Mouse (Mus musculus) embryo, embryonic 11 days (tissue): Measurements from ENCODE around the gene Rap1gds1.

Experiments
- DNase-seq: peaks from one replicate; pipeline ENCODE4 v3.0.0-alpha.2; 2015

Rap1gds1 gene

DNA sequence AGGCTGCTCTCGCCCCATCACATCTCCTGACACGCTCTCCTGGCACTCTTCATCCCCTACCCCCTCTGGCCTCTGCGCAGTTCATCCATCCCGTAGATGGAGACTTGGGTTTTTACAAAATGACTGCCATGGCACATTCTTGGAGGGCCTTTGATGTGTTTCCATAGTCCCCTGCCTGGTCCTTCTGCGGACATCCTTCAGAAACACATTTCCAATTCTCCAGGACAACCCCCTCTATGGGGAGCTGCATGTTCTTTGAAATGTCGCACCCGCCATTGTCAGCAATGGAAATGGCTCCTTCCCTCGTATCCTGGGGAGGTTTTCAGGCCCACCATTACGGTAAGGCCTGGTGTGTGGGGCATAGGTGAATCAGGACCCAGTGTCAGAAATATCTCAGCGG, 198.6 kb downstream of the Rap1gds1 start:
- DNase-seq, result no peak

GRCm38 (mm10) chr3:138875936-138876335, 199.1 kb downstream of the Rap1gds1 start:
- DNase-seq, result no peak
